Mouse (Mus musculus) G1E (cell line): ENCODE measurements at regions not wholly inside any gene's neighbourhood (a gene's known extent, or its start where the extent isn't known, plus 50 kb on each side); places are given as distances from the start of the nearest gene placed in this dataset.

Source experiments
- CTCF ChIP-seq: IDR thresholded peaks from 2 replicates; pipeline ENCODE4 v1.5.1; 2012; ENCODE audit warnings: low read depth, low read length, inconsistent platforms, mixed read lengths
- GATA1 ChIP-seq: IDR thresholded peaks from 2 replicates; pipeline ENCODE4 v1.6.1; 2012; ENCODE audit warnings: borderline replicate concordance, low read length, inconsistent platforms, mixed read lengths
- TAL1 ChIP-seq: conservative IDR thresholded peaks from 2 replicates; pipeline ENCODE4 v1.6.1; 2012; ENCODE audit warnings: low read depth, low read length, inconsistent platforms, mixed read lengths

- no peak for TF ChIP-seq GATA1
- TF ChIP-seq CTCF, result no peak
- TF ChIP-seq TAL1, result no peak
Measured at GRCm38 (mm10) chr15:7597335-7597734, 199.1 kb upstream of the Egflam start.
